Mouse (Mus musculus) spleen, embryonic (tissue): ENCODE results near the gene Lnx1.

ENCODE experiments used
- CTCF ChIA-PET: fragments of 350-600 bp; sonication (Branson Sonifier 250); formaldehyde crosslinking; loops from one replicate; lab custom pipeline; 2022; lab: Charles Lee

Gene Lnx1

GRCm38 (mm10) chr5:74702766-74703165 is at the start of gene Lnx1:
Gene Lnx1 (minus strand): TSS chr5:74702912.
- CTCF ChIA-PET: no interaction called here

- CTCF ChIA-PET: no interaction called here
These were observed 47.8 kb upstream of the Lnx1 start for GRCm38 (mm10) chr5:74750501-74750900.

DNA sequence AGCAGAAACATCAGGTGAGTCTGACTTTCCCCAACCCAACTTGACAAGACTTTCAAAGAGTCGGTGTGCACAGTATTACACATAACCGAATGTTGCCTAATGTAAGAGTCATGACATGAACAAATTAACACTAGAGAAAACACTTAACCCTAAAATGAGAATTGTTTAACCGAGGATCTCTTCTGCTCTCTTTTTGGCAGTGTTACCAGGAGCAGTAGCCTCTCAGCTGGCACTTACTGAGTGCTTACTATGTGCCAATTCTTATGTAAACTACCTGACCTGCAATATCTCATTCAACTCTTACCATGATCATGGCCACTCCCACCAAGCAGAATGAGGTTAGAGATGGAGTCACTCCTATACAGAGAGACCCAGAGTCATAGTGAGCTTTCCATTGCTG is 44.8 kb upstream of the Lnx1 start:
- CTCF ChIA-PET: no interaction called here

DNA sequence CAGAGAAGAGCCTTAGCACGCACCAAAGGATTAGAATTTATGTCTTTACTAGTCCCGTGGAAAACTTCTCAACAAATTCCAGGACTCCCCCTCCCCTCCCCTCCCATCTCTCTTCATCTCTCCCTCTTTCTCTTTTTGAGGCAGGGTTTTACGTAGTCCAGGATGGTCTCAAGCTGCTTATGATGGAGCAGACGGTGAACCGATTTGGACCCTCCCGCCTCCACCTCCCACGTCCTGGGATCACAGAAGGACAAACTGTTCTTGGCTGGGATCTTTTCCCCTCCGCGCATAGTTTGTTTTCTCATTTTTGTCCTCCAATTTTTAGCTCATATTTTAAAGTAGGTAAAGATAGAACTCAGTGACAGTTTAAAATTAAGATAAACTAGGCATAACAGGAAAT is 38.2 kb upstream of the Lnx1 start:
- CTCF ChIA-PET: no interaction called here

GRCm38 (mm10) chr5:74739435-74739834 is 36.7 kb upstream of the Lnx1 start:
- CTCF ChIA-PET: no interaction called here

GRCm38 (mm10) chr5:74738312-74738711 is 35.6 kb upstream of the Lnx1 start:
- CTCF ChIA-PET: no interaction called here

GRCm38 (mm10) chr5:74733885-74734558 is 31.3 kb upstream of the Lnx1 start:
- CTCF ChIA-PET: no interaction called here

DNA sequence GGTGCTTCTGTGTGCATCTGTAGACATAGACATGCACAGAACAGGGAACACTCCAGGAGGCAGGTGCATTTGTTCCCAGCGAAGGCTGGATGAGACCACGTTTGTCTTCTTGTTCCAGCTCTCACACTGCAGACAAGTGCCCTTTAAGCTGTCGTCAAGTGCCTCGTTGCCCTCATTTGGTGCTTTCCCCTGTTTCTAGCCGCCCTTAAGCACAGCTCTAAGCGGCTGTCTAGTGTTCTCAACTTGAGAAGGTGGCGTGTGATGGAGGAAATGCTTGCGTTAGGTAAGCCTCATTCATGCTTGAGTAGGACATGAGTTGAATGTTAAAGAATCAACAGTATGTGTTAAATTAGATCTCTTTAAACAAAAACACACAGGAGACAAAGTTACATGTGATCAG is 29.9 kb upstream of the Lnx1 start:
- CTCF ChIA-PET: no interaction called here

GRCm38 (mm10) chr5:74730601-74731000 is 27.9 kb upstream of the Lnx1 start:
- CTCF ChIA-PET: no interaction called here

- CTCF ChIA-PET: no interaction called here
These were observed 26.9 kb upstream of the Lnx1 start for GRCm38 (mm10) chr5:74729567-74729966.

GRCm38 (mm10) chr5:74728186-74728585 is 25.5 kb upstream of the Lnx1 start:
- CTCF ChIA-PET: no interaction called here

DNA sequence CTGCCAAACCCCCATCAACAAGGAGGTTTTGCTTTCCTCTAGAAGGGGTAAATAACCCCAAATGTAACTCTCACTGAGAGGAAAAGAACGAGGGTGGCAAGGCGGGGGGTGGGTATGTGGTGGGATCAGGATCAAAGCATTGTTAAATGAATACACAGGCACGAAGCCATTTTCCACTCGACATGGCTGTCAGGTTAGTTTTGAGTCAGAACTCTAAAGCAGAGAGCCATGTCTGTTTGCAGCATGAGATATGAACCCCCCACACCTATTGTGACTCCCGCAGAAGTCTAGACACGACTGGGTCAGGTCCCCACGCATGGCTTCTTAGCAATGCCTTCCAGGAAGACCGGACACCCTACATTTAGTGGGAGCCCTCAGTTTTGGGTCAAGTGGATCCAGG is 24.6 kb upstream of the Lnx1 start:
- CTCF ChIA-PET: no interaction called here

GRCm38 (mm10) chr5:74725541-74725940 is 22.8 kb upstream of the Lnx1 start:
- CTCF ChIA-PET: no interaction called here

DNA sequence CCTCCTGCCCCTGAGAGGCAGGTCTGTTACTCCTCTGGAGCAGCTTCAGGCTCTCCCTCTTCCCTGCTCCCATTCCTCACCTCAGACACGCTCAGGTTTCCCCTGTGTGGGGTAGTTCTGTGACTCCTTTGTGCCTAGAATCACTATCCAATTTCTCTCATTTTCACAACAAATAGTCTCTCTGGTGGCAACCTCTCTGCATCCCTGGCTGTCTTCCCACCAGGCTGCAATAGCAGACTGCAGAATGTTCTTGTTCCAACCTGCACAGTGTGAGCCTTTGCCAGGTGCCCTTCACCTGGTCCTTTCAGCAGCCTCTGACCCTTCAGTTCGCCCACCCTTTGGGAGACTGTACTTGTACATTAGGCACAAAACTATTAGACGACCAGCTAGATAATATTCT is 19.1 kb upstream of the Lnx1 start:
- CTCF ChIA-PET: no interaction called here

DNA sequence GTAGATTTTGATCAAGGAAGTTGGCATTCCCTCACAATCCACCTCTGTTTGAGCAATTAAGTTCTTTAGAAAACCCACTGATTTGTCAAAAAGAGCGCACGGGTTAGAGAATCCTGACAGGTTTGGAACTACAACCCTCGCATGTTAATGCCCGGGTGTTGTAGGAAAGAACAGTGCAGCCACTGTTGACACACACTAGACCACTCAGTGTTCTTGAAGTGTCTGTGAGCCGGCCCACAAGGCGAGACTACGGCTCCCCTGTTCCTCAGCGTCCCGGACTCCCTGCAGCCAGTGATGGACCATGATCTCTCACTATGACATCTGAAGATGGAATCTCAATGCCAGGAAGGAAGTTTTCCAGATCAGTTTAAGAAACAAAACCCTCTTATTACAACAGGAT is 17.9 kb upstream of the Lnx1 start:
- CTCF ChIA-PET: no interaction called here

DNA sequence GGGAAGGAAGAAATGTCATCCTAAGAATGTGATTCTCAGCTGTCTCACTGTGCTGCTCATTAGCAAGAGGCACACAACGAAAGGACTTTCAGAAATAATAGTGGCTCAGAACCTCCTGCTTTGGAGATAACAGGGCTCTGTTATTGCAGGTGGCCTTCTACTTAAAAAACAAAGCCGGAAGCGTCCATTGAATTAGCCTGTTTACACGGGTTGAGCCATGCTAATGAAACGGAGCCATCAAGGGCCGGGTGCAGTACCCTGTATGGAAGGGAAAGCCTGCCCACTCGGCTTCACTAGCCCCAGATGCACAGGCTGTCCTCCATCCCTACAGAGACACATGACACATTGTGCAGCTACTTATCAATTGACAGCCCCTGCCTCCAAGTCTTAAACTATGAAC is 13.5 kb upstream of the Lnx1 start:
- CTCF ChIA-PET: no interaction called here

DNA sequence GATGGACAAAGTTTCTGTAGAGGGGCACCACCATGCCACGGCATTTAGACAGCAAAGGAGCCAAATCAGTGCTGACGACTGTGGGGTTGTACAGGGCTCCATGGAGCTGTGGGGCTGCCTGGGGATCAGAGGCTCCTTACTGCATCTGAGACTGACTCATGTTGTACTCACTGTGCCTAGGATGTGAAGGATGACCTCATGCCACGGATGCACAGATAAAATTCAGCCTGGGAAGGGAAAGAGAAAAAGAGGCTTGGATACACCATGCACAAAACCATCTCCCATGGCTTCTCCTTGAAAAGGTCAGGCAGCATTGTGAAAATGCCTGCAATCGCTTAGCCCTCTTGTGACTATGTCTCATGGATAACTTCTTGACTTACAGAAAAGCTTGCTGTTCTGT is 10.1 kb upstream of the Lnx1 start:
- CTCF ChIA-PET: no interaction called here

DNA sequence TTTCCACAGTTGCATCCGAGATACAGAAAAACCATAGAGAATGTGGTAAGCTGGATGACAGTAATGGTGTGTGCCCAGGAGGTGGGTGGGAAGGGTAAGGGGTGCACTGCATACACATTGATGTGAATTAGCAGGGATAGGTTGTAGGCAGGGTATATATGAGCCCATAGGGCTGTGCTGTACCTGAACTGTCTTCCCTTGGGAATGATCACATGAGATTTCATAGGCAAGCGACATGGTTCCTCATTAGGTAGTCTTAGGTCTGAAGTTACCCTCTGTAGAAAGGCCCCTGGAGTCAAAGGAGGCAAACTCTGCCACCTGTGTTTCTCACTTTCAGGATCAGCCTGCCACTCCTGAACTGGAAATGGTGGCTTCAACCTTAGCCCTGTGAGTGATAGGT is 9.3 kb upstream of the Lnx1 start:
- CTCF ChIA-PET: no interaction called here

GRCm38 (mm10) chr5:74711056-74711455 is 8.3 kb upstream of the Lnx1 start:
- CTCF ChIA-PET: no interaction called here

GRCm38 (mm10) chr5:74710181-74710580 is 7.5 kb upstream of the Lnx1 start:
- CTCF ChIA-PET: no interaction called here

GRCm38 (mm10) chr5:74704460-74704790 is 1.7 kb upstream of the Lnx1 start:
- CTCF ChIA-PET: interaction anchor here (0.5 kb wide), 1 partner anchor 91 kb away, joined by 7 read pairs; no protein-coding TSS in a partner anchor

- CTCF ChIA-PET: interaction anchor here (0.5 kb wide), 1 partner anchor 91 kb away, joined by 7 read pairs; no protein-coding TSS in a partner anchor
These were observed 1.2 kb upstream of the Lnx1 start for GRCm38 (mm10) chr5:74703741-74704459.

DNA sequence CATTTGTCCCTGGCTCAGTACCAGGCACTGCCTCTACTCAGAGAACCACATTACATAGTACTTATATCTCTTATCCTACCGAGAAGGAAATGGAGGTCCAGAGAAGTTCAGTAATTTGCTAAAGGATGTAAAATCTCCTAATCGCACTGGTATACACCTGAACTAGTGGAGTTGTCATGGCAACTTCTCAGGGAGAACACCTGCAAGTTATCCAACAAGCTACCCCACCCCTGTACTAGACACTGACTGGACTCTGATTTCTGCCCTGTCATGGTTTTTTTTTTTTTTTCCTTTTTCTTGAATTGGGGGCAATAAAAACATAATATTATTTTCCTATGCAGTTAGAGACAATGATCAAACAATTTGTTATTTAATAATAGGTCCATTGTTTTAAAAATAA is 1.8 kb downstream of the Lnx1 start:
- CTCF ChIA-PET: no interaction called here

GRCm38 (mm10) chr5:74699673-74700072 is 3.0 kb downstream of the Lnx1 start:
- CTCF ChIA-PET: no interaction called here
